Mouse (Mus musculus): ENCODE results near the gene Vmn1r1.
A peak's percentile ranks its signal among the peaks of the same experiment; 100 is the strongest.
"Not testable (repeated sequence)": the region's sequence is repeated elsewhere in the genome, so short reads cannot be mapped to it uniquely, and the experiment has no call there.

Gene Vmn1r1

DNA sequence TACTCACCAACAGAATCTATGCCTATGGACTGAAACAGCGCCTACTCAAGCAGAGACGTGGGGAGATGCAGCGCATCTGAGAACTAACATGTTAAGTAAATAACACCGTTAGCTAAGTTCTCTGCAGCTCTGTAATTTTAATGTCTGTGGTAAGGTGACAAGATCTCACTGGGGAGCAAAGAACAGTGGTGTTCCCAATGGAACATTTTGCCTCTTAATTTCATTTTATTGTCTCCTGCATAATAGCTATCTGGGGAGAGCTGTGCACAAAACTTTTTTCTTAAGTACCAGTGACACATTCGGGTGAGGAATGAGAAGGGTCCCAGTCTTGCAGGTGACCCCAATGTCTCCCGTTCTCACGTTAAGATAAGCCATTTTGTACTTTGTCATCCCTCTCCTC, at the start of gene Vmn1r1:
Gene Vmn1r1, minus strand, starts transcription at position 101 of the 400 bp plus-strand sequence.
- DNase-seq: no peak

DNA sequence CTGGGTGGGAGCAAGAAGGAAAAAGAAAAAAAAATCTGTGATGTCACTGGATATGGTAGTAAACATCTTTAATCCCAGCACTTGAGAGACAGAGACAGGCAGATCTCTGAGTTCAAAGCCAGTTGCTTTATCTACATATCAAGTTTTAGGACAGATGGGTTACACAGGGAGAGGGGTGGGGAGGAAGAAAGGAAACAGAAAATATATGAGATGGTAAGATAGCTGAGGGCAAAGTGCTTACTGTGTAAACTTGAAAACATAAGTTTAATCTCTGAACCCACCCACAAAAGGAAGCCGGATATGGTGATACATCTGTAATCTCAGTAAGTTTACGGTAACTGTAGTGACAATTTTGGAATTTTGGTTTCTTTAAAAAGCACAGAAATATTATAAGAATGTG, 46.0 kb upstream of the Vmn1r1 start:
- no peak for DNase-seq

DNA sequence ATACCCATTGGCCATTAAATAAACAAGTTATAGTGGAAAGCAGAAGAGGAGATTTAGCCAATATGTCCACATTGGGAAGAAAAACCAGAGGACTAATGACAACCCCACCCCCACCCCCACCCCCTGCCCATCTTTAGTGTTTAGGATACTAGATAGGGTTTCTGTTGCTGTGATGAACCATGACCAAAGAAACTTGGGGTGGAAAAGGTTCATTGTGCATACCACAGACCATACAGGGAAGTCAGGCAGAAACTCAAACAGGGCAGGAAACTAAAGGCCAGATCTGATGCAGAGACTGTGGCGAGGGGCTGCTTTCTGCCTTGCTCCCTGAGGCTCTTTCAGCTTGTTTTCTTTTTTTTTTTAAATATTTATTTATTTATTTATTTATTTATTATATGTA, 28.3 kb upstream of the Vmn1r1 start:
- no peak for DNase-seq

DNA sequence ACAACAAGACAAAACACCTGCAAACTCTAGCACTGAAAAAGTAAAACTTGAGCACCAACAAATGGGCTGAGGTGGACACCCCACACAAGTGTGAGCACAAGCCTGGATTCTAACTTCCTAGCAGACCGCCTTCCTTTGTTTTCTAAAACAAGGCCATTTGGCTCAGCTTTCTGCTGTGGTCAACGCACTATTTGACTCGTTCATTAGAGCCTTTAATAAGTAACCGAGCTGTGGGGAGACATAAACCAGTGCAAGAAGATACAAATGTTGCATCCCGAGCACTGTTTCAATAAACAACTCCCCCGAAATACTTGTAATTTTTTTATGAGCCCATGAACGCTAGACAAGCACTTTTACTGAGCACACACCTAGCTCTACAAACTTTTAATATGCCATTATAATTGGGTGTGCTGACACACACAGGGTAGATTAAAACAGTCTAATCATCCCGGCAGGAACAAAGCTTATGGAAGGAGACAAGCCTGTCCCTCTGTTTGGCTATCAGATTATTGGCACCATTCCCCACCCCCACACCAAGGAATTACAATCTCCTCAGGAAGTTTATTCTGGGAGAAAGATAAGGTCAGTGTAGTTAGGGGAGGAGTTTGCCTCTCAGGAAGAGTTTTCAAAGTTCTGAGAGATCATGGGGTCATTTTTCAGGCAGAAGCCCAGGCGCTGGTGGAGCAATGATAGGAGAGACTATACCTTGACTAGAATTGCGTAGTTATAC, 27.7 kb upstream of the Vmn1r1 start:
- DNase-seq: no peak

GRCm38 (mm10) chr1:182191181-182191580, 26.9 kb upstream of the Vmn1r1 start:
- no peak for DNase-seq

DNA sequence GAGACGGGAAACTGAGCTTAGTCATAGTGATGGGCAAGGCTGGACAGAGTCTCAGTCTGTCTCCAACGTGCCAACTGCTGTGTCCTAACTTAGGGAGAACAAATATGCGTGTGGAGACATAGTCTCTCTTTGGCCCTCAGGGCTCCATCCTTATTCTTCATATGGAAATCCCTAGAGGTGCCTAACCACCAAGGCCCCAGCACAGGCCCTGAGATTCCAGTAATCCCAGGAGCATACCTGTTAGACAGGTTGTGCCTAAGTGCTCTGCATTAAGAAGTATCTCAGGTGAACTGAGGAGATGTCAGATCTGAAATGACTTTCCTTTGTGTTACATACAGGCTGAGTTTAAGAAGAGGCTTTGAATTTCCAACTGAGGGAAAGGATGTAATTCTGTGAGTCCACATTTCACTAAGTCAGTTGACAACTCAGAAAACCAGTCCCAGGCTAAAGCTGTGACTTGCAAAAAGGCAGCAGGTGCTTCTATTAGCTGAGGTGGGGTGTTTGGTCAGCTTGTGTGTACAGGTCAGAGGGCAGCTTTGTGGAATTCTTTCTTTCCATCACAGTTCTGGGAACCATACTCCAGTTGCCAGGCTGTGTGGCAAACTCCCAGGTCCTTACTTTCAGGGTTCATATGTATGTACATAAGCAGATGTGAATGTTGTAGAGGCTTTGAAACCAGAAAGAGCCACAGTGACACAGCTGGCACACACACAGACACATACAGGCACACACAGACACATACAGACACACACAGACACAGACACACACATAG, 25.6 kb upstream of the Vmn1r1 start:
- DNase-seq: no peak

DNA sequence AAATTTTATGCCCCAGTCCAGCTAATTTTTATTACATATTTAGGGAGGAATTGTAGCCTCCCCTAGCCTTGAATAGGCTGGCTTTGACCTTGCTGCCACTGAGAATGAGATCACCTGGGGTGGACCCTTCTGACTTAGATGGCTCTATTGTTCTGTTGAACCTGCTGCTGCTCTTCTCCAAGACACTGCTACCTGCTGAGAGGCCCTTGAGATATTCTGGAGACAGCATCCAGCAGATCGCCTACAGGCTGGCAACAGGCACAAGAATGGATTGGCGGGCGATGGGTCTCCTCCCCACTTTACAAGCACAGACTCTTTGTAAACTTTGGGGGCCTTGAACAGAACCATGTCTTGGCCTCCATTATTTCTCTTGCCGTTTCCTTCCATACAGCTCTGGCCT, 18.2 kb upstream of the Vmn1r1 start:
- not testable (repeated sequence) for DNase-seq

- no peak for DNase-seq
Observed at GRCm38 (mm10) chr1:182181456-182182305, 17.4 kb upstream of the Vmn1r1 start.

GRCm38 (mm10) chr1:182176985-182177384, 12.7 kb upstream of the Vmn1r1 start:
- DNase-seq: not testable (repeated sequence)

DNA sequence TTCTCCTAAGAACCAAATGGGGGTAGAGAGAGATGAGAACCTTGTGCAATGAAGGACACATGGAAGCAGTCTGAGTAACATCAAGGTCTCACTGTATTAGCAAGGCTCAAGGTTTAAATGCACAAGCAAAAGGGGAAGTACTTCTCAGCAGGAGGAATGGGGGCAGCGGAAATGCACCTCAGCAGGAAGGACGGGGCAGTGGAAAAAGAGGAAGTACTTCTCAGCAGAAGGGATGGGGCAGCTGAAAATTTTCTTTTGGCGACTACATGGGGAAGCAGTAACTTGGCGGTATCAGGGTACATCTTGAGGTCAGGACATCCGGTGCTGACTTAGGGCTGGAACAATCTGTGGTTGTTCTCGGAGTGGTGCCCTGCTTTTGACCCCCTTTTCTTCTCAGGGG, 5.9 kb upstream of the Vmn1r1 start:
- DNase-seq: not testable (repeated sequence)

- DNase-seq: no peak
Observed at GRCm38 (mm10) chr1:182162951-182163350, 1.3 kb downstream of the Vmn1r1 start.

DNA sequence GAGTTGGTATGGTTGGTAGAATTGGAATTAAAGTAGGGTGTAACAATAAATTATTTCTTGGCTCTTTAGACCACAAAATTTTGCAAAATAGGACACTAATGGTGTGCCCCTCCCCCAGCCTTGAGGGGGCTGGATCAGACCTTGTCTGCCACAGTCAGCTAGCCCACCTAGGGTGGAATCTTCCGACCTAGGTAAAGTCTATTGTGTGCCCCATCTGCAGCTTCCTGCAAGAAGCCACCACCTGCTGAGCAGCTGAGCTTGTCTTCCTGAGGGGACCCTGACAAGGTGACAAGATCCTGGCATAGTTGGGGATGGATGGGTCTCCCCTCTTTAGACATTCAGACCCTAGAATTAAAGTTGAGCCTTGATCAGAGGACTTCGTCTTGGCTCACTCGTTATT, 4.7 kb downstream of the Vmn1r1 start:
- no peak for DNase-seq

DNA sequence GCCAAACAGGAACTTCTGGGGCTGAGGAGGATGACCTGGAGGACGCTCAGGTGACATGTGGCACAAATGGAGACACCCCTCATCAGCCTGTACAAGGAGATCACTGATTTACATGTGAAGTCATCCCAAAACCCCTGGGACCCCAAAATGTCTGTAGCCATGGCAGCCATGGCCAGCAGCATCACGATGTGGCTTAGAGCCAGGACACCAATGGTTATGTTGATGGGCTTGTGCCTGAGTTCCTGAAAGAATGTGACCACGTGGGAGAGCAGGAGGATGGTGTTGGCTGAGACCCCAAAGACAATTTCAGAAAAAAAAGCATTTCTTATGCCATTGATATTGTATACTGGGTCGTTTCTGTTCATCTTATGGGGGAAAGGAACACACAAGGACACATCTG, 6.6 kb downstream of the Vmn1r1 start:
- DNase-seq: no peak

DNA sequence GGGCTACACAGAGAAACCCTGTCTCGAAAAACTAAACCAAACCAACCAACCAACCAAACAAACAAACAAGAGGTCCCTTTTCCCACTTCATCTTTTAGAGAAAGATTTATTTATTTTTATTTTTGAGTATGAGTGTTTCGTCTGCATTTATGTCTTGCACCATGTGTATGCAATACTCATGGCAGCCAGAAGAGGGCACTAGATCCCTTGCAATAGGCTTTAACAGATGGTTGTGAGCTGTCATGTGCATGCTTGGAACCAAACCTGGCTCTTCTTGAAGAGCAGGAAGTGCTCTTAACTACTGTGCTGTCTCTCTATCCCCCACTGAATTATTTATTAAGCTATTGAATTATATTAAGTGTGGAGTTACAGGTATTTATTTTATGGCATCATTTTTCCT, 14.3 kb downstream of the Vmn1r1 start:
- DNase-seq: no peak

DNA sequence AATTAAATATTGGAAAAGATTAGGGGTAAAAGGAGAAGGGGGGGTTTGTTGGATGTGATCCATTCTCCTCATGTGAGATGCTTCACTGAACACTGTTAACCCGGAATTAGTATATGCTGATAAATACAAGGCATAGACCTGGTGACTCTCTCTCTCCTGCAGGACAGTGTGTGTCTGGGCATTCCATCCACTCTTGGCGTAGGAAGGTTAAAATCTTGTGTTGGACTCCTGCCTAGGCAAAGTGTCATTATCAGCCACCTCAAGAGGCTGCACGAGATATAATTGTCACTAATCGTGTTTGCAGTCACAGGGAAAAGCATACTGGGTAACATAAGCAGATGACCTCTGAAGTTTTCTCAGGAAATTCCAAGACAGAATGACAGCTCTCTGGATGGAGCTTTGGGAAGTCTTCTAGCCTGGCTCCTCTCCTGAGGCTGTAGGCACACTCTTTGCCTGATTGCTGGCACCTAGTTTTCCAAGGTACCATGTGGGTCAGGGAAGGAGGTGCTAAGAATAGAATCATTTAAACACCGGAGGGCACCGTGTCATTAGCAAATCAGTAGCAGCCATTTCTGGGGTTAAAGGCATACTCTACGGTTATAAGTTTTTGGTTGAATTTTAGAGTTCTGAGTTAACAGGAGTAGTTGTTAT, 15.3 kb downstream of the Vmn1r1 start:
- DNase-seq: no peak

- no peak for DNase-seq
Observed at GRCm38 (mm10) chr1:182145546-182145945, 18.7 kb downstream of the Vmn1r1 start.

- DNase-seq: no peak
Observed at GRCm38 (mm10) chr1:182143288-182143687, 21.0 kb downstream of the Vmn1r1 start.

GRCm38 (mm10) chr1:182142725-182143124, 21.6 kb downstream of the Vmn1r1 start:
- DNase-seq: no peak

DNA sequence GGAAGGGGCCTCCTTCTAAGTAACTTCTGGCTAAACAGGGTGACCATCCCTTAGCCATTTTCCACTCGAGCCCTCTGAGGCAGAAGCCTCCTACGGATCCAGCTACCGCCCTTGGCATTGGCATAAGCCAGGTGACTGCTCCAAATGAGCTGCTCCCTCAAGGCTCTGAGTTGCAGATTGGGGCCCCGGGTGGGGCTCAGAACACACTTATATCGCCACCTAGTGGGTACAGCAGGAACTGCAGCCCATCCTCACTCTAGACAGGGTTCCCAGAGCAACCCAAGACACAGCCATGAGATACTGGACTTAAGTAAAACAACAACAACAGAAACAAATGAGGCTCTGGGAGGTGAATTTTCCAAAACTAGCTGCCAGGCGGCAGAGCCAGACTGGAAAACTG, 23.9 kb downstream of the Vmn1r1 start:
- DNase-seq: peak; percentile 88

DNA sequence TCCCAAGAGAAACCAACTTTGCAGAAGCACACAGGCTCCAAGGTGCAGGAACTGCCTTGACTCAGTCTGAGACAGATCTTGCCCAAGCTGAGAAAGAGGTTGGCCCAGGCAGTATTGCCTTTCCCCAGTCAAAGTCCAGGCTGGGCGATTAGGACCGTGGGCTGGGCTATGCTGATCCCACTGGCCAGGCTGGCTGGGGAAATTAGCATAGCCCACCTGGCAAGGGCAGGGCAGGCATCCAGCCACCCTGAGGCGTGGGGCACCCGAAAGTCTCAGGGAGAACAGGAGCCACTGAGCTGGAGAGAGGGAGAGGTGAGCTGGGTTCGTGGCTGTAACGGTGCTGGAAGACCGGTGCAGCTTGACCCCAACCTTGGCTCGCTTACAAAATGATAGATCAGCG, 24.3 kb downstream of the Vmn1r1 start:
- no peak for DNase-seq

- no peak for DNase-seq
Observed at GRCm38 (mm10) chr1:182138172-182138571, 26.1 kb downstream of the Vmn1r1 start.

DNA sequence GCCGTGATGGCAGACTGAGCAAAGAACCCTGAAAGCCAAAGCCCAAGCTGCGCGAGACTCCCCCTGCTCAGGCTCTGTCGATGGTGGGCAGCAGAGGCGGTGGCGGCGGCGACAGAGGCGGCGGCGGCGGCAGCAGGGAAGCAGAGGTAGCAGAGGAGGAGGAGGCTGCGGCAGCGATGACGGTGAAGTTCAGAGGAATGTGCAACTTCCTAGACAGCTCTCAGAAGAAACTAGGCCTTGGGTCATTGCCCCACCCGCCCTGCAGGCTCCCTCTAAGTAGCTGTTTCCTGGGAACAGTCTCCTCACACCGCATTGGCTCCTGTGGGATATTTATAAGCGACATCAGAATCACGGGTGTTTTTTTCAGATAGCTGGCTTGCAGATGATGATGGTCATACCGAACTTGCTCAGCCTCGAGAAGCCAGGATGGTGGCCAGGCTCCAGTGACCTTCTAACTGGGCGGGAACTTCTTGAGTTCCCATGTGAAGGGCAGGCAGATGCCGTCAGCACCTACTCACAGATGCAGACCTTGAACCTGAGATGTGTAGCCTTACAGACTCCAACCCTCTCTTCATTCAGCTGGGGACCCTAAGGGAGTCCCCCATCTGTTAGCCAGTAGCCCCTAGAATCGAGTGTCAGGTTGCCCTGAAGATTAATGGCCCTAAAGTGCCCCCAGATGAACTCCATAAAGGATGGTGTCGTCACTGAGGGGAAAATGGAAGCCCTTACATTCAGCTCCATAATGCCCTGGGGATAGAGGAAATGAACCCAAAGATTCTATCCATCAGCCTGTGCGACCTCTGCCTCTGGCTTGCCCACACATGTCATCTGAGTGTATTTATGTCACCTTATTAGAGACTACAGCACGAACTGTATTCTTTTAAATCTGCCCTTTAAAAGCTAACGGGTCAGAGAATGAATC, 26.8 kb downstream of the Vmn1r1 start:
- DNase-seq: no peak

Measured in cerebellum, adult 9-10 months (tissue).